Mouse (Mus musculus) heart, embryonic 16.5 days (tissue): ENCODE measurements around the gene Cdk5. TPM values are rescaled to one million over a fixed set of nuclear protein-coding genes. Genes with fewer than 3 reads are reported as not detected.
"Not testable (repeated sequence)": the region's sequence is repeated elsewhere in the genome, so short reads cannot be mapped to it uniquely, and the experiment has no call there.

ENCODE experiments used
- ATAC-seq: fragments of 200-750 bp; cut with Nextera tagmentation; replicated peaks from 2 replicates; pipeline ENCODE4 v1.8.0; 2017; ENCODE audit warnings: moderate number of reproducible peaks; ENCODE audit not compliant: insufficient read depth, low FRiP score; ENCODE audit errors: extremely low read depth
- H3K27ac ChIP-seq: fragments of 300-500 bp; sonication (generic); 2 replicates; pipeline ENCODE4 v1.5.1; 2014; ENCODE audit warnings: mild to moderate bottlenecking, low read length, control low read depth, moderate library complexity
- H3K27me3 ChIP-seq: fragments of 300-500 bp; sonication (generic); 2 replicates; pipeline ENCODE4 v1.6.1; 2014; ENCODE audit warnings: low read length, mixed read lengths; ENCODE audit not compliant: control insufficient read depth, insufficient read depth
- H3K36me3 ChIP-seq: fragments of 300-500 bp; sonication (generic); 2 replicates; pipeline ENCODE4 v1.6.1; 2014; ENCODE audit not compliant: control insufficient read depth, insufficient read depth
- H3K4me1 ChIP-seq: fragments of 300-500 bp; sonication (generic); 2 replicates; pipeline ENCODE4 v1.6.1; 2014; ENCODE audit warnings: low read length, mixed read lengths; ENCODE audit not compliant: control insufficient read depth, insufficient read depth
- H3K4me2 ChIP-seq: fragments of 300-500 bp; sonication (generic); 2 replicates; pipeline ENCODE4 v1.6.1; 2014; ENCODE audit warnings: low read depth, mild to moderate bottlenecking, control low read depth, low read length
- H3K4me3 ChIP-seq: fragments of 300-500 bp; sonication (generic); 2 replicates; pipeline ENCODE4 v1.5.1; 2014; ENCODE audit warnings: mild to moderate bottlenecking, control low read depth, low read length
- H3K9ac ChIP-seq: fragments of 300-500 bp; sonication (generic); 2 replicates; pipeline ENCODE4 v1.6.1; 2014; ENCODE audit warnings: low read length, control low read depth
- H3K9me3 ChIP-seq: fragments of 300-500 bp; sonication (generic); replicated peaks from 2 replicates; pipeline ENCODE4 v1.6.1; 2016; ENCODE audit warnings: low read length; ENCODE audit not compliant: control insufficient read depth
- WGBS: fragments of 180-500 bp; shearing (Covaris S2); extraction: QIAGEN DNeasy Blood & Tissue Kit; methylation state at CpG from one replicate; pipeline ENCODE4 v1.1.7; 2014; 5-methylcytosine and 5-hydroxymethylcytosine counted together
- polyA plus RNA-seq: library from polyadenylated mRNA; unstranded; fragments of >200 nt; fragmentation: Nextera tagmentation; extraction: Ambion mirVana; gene quantifications from 2 replicates; pipeline ENCODE4 v1.2.1, GENCODE M21; 2015

Cdk5 gene
- polyA plus RNA-seq, 1 experiment from 2014 or later: 28.5 TPM

DNA sequence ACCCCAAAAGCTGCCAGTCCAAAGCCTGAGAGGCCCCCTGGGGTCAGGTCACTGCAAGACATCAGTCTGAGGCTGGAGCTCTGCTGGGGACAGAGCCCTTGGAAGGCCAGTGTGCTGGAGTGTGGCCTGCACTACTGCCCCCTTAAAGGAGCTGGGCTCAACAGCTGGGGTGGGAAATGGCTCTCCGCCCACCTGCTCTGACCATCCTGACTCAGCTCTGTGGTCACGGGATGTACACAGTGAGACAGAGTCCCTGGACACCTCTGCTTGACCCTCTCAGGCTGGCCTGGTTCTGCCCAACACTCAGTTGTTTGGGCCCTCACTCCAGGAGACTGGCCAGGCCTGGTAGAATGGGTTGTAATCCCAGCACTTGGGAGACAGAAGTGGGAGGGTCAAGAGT, 13.9 kb downstream of the Cdk5 start:
- Histone ChIP-seq H3K36me3 (peaks cover 21% of the 10 kb centered on the region), H3K27me3 (no peaks in the 10 kb centered on the region), H3K9me3 (no peaks in the 10 kb centered on the region), H3K9ac (no peak overlapping the region), H3K4me1 (no peaks in the 10 kb centered on the region), H3K27ac (no peak overlapping the region), H3K4me2 (no peak overlapping the region), H3K4me3 (no peak overlapping the region)
- ATAC-seq: no peak
- WGBS: 82% methylated on average over 2 of the region's 2 CpGs

DNA sequence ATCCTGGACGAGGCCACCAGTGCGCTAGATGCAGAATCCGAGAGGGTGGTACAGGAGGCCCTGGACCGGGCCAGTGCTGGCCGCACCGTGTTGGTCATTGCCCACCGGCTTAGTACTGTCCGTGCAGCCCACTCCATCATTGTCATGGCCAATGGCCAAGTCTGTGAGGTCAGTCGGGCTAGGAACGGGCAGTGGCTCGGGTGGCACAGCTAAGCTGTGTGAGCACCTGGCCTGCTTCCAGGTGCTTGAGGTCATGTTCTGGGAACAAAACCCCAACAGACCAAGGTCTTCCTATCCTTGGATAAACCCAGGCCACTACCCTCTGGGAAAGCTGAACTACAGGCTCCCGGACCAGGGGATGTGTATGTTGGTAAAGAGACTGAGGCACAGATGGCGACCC, 14.7 kb downstream of the Cdk5 start:
- H3K36me3 ChIP-seq: peaks cover 23% of the 10 kb centered on the region
- 79% methylated on average over 13 of the region's 13 CpGs for WGBS

DNA sequence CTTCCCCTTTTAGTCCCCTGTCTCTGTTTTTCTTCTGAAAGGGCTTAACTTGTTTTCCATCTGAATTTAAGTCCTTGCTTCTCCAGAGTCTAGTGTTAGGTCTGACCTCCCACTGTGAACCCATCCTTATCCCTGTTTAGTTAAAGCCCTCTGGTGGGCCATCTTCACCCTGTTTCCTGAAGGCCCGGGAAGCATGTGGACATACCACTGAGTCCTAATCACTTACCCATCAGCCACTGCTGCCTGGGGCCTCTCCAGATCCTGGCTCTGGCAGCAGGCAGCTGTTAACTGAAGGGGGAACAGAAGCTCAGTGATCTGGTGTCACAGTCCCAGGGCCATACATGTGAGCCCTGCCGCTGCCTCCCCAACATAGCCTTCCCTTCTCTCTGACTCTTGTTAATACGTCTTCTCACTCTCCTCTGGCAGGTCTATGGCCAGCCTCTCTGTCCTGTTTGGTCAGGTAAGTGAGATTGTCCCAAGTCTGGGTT, 17.9 kb downstream of the Cdk5 start:
- no peaks in the 10 kb centered on the region for H3K9me3 ChIP-seq
- 42% methylated on average over 3 of the region's 3 CpGs for WGBS
- no peak overlapping the region for H3K9ac ChIP-seq
- peaks cover 29% of the 10 kb centered on the region for H3K36me3 ChIP-seq
- H3K4me1 ChIP-seq: peaks cover 5% of the 10 kb centered on the region; the same call in 1 of the 2 replicates
- no peak overlapping the region for H3K4me2 ChIP-seq
- no peak overlapping the region for H3K27ac ChIP-seq
- no peak overlapping the region for H3K4me3 ChIP-seq
- no peak for ATAC-seq
- no peaks in the 10 kb centered on the region for H3K27me3 ChIP-seq

More for the DNA sequence above, 14.7 kb downstream of the Cdk5 start:
- ATAC-seq: no peak
- Histone ChIP-seq H3K4me2 (no peak overlapping the region), H3K27me3 (no peaks in the 10 kb centered on the region), H3K4me1 (no peaks in the 10 kb centered on the region), H3K27ac (no peak overlapping the region), H3K9me3 (no peaks in the 10 kb centered on the region), H3K4me3 (no peak overlapping the region), H3K9ac (no peak overlapping the region)

DNA sequence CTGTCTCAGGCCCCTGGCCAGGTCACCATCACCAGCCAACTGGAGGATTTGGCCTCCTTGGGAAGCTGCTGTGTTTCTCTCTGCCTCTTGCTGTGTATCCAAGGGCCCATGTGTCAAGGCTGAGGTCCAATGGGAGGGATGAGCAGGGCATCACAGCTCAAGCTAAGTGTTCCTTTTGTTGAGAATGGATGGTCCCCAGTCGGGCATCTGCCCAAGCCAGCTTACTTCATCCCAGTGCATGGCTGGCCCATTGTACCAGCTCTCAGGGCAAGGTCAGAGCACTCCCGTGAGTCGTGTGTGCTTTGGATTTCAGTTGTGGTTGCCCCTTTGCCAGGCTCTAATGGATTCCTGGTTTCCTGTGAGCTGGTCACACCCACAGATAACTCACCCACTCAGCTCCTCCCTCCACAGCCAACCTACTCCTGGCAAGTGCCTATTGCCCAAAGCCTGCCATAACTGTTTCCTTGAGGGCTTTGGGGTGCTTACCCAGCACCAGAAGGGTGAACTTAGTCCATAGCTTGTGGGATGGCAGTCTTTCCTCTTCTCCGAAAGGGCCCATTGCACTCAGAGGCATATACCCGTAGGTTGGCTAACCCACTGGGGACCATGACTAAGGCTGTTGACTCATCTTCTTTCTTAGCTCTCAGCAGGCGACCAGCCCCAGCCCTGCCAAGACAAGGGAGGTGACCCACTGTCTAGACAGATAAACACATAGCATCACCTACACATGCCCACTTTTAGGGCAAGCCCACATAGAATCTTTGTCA, 18.6 kb downstream of the Cdk5 start:
- no peak for ATAC-seq
- no peaks in the 10 kb centered on the region for H3K27me3 ChIP-seq
- H3K4me3 ChIP-seq: no peak overlapping the region
- H3K9me3 ChIP-seq: no peaks in the 10 kb centered on the region
- peaks cover 5% of the 10 kb centered on the region; the same call in 1 of the 2 replicates for H3K4me1 ChIP-seq
- no peak overlapping the region for H3K27ac ChIP-seq
- WGBS: 80% methylated on average over 6 of the region's 6 CpGs
- H3K36me3 ChIP-seq: peaks cover 29% of the 10 kb centered on the region
- no peak overlapping the region for H3K4me2 ChIP-seq
- no peak overlapping the region for H3K9ac ChIP-seq

DNA sequence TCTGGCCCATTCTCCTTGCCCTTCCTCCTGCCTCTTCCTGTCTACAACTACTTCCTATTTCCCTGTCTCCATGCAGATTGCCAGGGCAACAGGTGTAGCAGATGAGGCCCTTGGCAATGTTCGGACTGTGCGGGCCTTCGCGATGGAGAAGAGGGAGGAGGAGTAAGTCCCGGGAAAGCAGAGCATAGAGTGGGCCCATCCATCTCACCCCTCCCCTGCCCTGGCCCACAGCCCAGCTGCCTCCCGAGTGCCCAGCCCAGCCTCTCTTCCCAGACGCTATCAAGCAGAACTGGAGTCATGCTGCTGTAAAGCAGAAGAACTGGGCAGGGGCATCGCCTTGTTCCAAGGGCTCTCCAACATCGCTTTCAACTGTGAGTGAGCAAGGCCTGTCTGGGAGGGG, 21.4 kb downstream of the Cdk5 start:
- Histone ChIP-seq H3K36me3 (peaks cover 16% of the 10 kb centered on the region), H3K4me3 (no peak overlapping the region), H3K27me3 (no peaks in the 10 kb centered on the region), H3K9me3 (no peaks in the 10 kb centered on the region), H3K27ac (no peak overlapping the region), H3K4me1 (peaks cover 5% of the 10 kb centered on the region; the same call in 1 of the 2 replicates), H3K4me2 (no peak overlapping the region), H3K9ac (no peak overlapping the region; the same call in 1 of the 2 replicates)
- ATAC-seq: peak; percentile 76
- WGBS: 56% methylated on average over 9 of the region's 9 CpGs

DNA sequence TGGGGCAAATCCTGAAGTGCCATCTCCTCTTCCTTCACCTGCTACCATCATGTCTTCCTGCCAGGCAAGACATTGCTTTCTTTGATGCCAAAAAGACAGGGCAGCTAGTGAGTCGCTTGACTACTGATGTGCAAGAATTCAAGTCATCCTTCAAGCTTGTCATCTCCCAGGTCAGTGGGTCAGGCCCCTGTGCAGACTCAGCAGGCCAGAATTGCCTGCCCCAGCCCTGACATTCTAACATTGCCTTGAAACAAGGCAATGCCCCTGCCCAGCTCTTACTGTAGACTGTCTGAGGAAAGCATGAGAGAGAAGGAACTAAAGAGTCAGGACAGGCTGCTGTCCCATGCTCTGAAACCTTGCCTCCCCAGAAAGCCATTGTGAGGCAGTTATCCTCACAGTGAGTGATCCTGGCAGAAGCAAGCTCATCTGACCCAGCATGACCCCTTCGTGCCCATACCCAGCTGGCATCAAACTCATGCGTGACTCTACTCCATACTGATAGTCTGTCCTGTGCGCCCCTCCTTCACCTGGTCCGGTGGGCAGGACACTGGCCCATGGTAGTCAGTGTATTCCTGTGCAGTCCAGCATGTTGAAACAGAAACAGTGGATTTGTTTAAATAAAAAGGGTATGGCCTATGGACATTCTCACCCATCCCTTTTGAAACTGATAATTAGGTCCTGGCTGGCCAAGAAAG, 22.3 kb downstream of the Cdk5 start:
- H3K27ac ChIP-seq: no peak overlapping the region
- WGBS: 90% methylated on average over 5 of the region's 5 CpGs
- H3K9me3 ChIP-seq: no peaks in the 10 kb centered on the region
- H3K4me1 ChIP-seq: peaks cover 5% of the 10 kb centered on the region; the same call in 1 of the 2 replicates
- H3K4me3 ChIP-seq: no peak overlapping the region
- H3K27me3 ChIP-seq: no peaks in the 10 kb centered on the region
- H3K36me3 ChIP-seq: peaks cover 14% of the 10 kb centered on the region
- ATAC-seq: no peak
- no peak overlapping the region for H3K4me2 ChIP-seq
- H3K9ac ChIP-seq: no peak overlapping the region

DNA sequence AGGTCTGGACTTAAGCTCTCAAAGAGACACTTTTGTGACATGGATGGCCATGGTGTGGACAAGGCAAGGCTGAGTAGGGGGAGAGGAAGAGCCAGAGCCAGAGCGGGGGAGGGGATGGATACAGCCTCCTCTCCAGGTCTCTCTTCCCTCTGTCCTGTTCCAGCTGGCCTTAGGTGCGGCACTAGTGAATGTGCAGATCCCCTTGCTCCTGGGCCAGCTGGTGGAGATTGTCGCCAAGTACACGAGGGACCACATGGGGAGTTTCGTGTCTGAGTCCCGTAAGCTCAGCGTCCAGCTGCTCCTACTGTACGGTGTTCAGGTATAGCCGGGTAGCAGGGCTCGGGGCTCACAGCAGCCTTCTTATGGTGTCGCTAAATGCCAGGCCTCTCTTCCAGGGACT, 23.0 kb downstream of the Cdk5 start:
- H3K36me3 ChIP-seq: peaks cover 13% of the 10 kb centered on the region
- H3K27ac ChIP-seq: no peak overlapping the region
- no peak overlapping the region for H3K4me2 ChIP-seq
- no peaks in the 10 kb centered on the region for H3K27me3 ChIP-seq
- H3K9me3 ChIP-seq: no peaks in the 10 kb centered on the region
- ATAC-seq: no peak
- 87% methylated on average over 11 of the region's 11 CpGs for WGBS
- H3K4me3 ChIP-seq: no peak overlapping the region
- H3K4me1 ChIP-seq: peaks cover 5% of the 10 kb centered on the region; the same call in 1 of the 2 replicates
- no peak overlapping the region for H3K9ac ChIP-seq

DNA sequence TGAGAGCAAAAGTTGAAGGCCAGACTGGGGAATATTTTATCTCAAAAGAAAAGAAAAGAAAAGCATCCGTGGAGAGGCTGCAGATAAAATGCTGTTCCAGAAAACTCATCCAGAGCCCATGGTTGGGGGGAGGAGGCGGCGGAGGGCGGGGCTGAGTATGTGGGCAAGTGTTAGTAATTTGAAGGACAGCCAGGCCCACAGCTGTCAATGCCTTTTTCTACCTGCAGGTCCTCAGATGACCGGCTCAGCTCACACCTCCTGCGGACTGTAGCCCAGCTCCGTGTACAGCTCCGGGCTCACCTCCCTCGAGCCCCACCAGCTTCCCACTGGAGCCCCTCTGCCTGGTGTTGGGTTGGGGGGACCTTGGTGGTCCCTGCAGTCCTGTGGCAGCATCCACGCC, 23.6 kb downstream of the Cdk5 start:
- no peak overlapping the region for H3K4me2 ChIP-seq
- H3K27ac ChIP-seq: no peak overlapping the region
- H3K9me3 ChIP-seq: no peaks in the 10 kb centered on the region
- H3K36me3 ChIP-seq: peaks cover 13% of the 10 kb centered on the region
- ATAC-seq: no peak
- H3K4me3 ChIP-seq: no peak overlapping the region
- 73% methylated on average over 10 of the region's 10 CpGs for WGBS
- peaks cover 11% of the 10 kb centered on the region for H3K4me1 ChIP-seq
- no peaks in the 10 kb centered on the region for H3K27me3 ChIP-seq
- H3K9ac ChIP-seq: no peak overlapping the region

DNA sequence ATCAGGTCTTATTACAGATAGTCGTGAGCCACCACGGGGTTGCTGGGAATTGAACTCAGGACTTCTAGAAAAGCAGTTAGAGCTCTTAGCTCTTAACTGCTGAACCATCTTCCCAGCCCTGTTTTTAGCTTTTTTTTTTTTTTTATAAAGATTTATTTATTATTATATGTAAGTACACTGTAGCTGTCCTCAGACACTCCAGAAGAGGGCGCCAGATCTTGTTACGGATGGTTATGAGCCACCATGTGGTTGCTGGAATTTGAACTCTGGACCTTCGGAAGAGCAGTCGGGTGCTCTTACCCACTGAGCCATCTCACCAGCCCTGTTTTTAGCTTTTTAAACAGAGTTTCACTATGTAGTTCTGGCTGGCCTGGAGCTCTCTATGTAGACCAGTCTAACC, 27.1 kb downstream of the Cdk5 start:
- not testable (repeated sequence) for H3K9ac ChIP-seq, ATAC-seq, H3K4me2 ChIP-seq, H3K9me3 ChIP-seq, H3K27me3 ChIP-seq, H3K4me3 ChIP-seq, H3K27ac ChIP-seq, H3K36me3 ChIP-seq
- H3K4me1 ChIP-seq: peaks cover 12% of the 10 kb centered on the region
- 91% methylated on average over 6 of the region's 6 CpGs for WGBS
